Mouse (Mus musculus) forebrain, embryonic 10.5 days (tissue): ENCODE measurements around the gene Prkn. TPM values are rescaled to one million over a fixed set of nuclear protein-coding genes. Genes with fewer than 3 reads are reported as not detected.
A peak's percentile ranks its signal among the peaks of the same experiment; 100 is the strongest.

Experiments
- DNase-seq: peaks from one replicate; pipeline ENCODE4 v3.0.0-alpha.2; 2017; ENCODE audit warnings: low spot score; ENCODE audit errors: extremely low spot score
- H3K27ac ChIP-seq: fragments of 300-500 bp; sonication (generic); 2 replicates; pipeline ENCODE4 v1.5.1; 2016; ENCODE audit warnings: mild to moderate bottlenecking
- H3K27me3 ChIP-seq: fragments of 300-500 bp; sonication (generic); 2 replicates; pipeline ENCODE4 v1.6.1; 2016; ENCODE audit warnings: mild to moderate bottlenecking; ENCODE audit not compliant: poor library complexity, severe bottlenecking
- H3K36me3 ChIP-seq: fragments of 300-500 bp; sonication (generic); replicated peaks from 2 replicates; pipeline ENCODE4 v1.6.1; 2016; ENCODE audit warnings: mild to moderate bottlenecking, moderate library complexity
- H3K4me1 ChIP-seq: fragments of 300-500 bp; sonication (generic); 2 replicates; pipeline ENCODE4 v1.6.1; 2016
- H3K4me3 ChIP-seq: fragments of 300-500 bp; sonication (generic); 2 replicates; pipeline ENCODE4 v1.5.1; 2016; ENCODE audit warnings: mild to moderate bottlenecking, moderate library complexity
- H3K9me3 ChIP-seq: fragments of 300-500 bp; sonication (generic); 2 replicates; pipeline ENCODE4 v1.6.1; 2016; ENCODE audit warnings: mild to moderate bottlenecking, moderate library complexity
- WGBS: fragments of 180-500 bp; shearing (Covaris S2); methylation state at CpG from one replicate; pipeline ENCODE4 v1.1.7; 2016; 5-methylcytosine and 5-hydroxymethylcytosine counted together
- polyA plus RNA-seq: library from polyadenylated mRNA; unstranded; fragments of >200 nt; fragmentation: Nextera tagmentation; extraction: Ambion mirVana; gene quantifications from 2 replicates; pipeline ENCODE4 v1.2.1, GENCODE M21; 2016

Prkn gene
- polyA plus RNA-seq, 1 experiment from 2014 or later = 0.81 TPM

GRCm38 (mm10) chr17:11541928-11542623 lies 701.9 kb downstream of the Prkn start:
- peaks cover 6% of the 10 kb centered on the region; the same call in 1 of the 2 replicates for H3K4me1 ChIP-seq

GRCm38 (mm10) chr17:11550562-11550961 lies 710.4 kb downstream of the Prkn start:
- Histone ChIP-seq H3K27me3 (no peaks in the 10 kb centered on the region), H3K9me3 (no peaks in the 10 kb centered on the region), H3K4me3 (no peak overlapping the region), H3K36me3 (no peaks in the 10 kb centered on the region), H3K4me1 (no peaks in the 10 kb centered on the region), H3K27ac (no peak overlapping the region)
- DNase-seq = no peak
- 85% methylated on average over 5 of the region's 5 CpGs for WGBS

More at GRCm38 (mm10) chr17:11541928-11542623, 701.9 kb downstream of the Prkn start:
- no peaks in the 10 kb centered on the region for H3K27me3 ChIP-seq
- H3K9me3 ChIP-seq = no peaks in the 10 kb centered on the region
- no peak overlapping the region for H3K27ac ChIP-seq
- DNase-seq = no peak
- 83% methylated on average over 4 of the region's 4 CpGs for WGBS
- H3K36me3 ChIP-seq = no peaks in the 10 kb centered on the region
- H3K4me3 ChIP-seq = no peak overlapping the region

GRCm38 (mm10) chr17:11565681-11566080 lies 725.5 kb downstream of the Prkn start:
- Histone ChIP-seq H3K4me3 (no peak overlapping the region), H3K27me3 (no peaks in the 10 kb centered on the region), H3K36me3 (no peaks in the 10 kb centered on the region), H3K27ac (no peak overlapping the region), H3K4me1 (no peaks in the 10 kb centered on the region), H3K9me3 (no peaks in the 10 kb centered on the region)
- DNase-seq = no peak
- 94% methylated on average over 6 of the region's 6 CpGs for WGBS

- no peaks in the 10 kb centered on the region for H3K4me1 ChIP-seq
- 80% methylated on average over 8 of the region's 8 CpGs for WGBS
- DNase-seq = no peak
- H3K9me3 ChIP-seq = no peaks in the 10 kb centered on the region
- H3K27ac ChIP-seq = no peak overlapping the region
- H3K36me3 ChIP-seq = no peaks in the 10 kb centered on the region
- H3K27me3 ChIP-seq = no peaks in the 10 kb centered on the region
- no peak overlapping the region for H3K4me3 ChIP-seq
Observed at GRCm38 (mm10) chr17:11570392-11570791, 730.2 kb downstream of the Prkn start.

DNA sequence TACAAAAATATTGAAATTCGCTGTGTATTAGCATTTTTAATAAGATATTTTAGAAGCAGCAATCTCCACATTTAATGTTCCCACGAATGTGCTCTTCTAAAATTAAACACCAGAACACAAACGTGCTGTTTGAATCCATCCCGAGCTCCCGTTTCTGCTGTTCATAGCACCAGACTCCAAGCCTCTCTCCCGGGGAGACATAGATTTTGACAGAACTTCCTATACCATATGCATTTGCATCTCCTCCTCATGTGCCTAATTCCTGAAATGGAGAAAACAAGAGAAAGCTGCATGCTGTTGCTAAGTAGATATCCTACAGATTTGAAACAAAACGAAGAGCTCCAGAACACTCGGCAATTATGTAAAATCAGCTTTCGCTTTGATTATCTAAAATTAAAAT lies 733.5 kb downstream of the Prkn start:
- no peak overlapping the region for H3K27ac ChIP-seq
- H3K27me3 ChIP-seq = no peaks in the 10 kb centered on the region
- peaks cover 6% of the 10 kb centered on the region; the same call in 1 of the 2 replicates for H3K9me3 ChIP-seq
- no peaks in the 10 kb centered on the region for H3K4me1 ChIP-seq
- no peak for DNase-seq
- WGBS = 92% methylated on average over 9 of the region's 9 CpGs
- H3K4me3 ChIP-seq = no peak overlapping the region
- no peaks in the 10 kb centered on the region for H3K36me3 ChIP-seq

- Histone ChIP-seq H3K4me1 (no peaks in the 10 kb centered on the region), H3K9me3 (no peaks in the 10 kb centered on the region), H3K4me3 (no peak overlapping the region), H3K27me3 (no peaks in the 10 kb centered on the region), H3K27ac (no peak overlapping the region), H3K36me3 (no peaks in the 10 kb centered on the region)
- no peak for DNase-seq
- WGBS = 93% methylated on average over 4 of the region's 4 CpGs
Observed at GRCm38 (mm10) chr17:11585491-11585890, 745.3 kb downstream of the Prkn start.

DNA sequence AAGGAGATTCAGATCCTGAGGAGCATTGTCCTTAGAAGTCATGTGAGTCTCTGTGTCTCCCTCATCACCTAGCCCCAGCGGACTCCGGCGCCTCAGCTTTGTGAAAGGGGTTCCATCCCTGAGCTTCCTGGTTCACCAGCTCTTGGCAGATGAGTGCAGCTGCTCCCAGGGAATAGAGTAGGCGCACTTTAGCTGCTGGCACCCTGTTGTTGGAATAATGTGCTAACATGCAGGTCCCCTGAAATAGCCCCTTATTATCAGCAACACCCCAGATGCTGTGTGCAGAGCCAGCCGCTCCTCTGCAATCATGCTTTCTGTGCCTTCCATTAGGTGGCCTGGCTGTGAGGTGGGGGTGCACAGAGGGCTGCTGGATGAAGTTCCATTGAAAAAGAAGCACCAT lies 767.7 kb downstream of the Prkn start:
- WGBS = 87% methylated on average over 5 of the region's 5 CpGs
- Histone ChIP-seq H3K4me3 (no peak overlapping the region), H3K9me3 (no peaks in the 10 kb centered on the region), H3K4me1 (peaks cover 4% of the 10 kb centered on the region; the same call in 1 of the 2 replicates), H3K27me3 (peaks cover 14% of the 10 kb centered on the region; the same call in 1 of the 2 replicates), H3K36me3 (no peaks in the 10 kb centered on the region), H3K27ac (no peak overlapping the region)
- DNase-seq = no peak

GRCm38 (mm10) chr17:11611459-11611858 lies 771.3 kb downstream of the Prkn start:
- 22% methylated on average over 7 of the region's 7 CpGs for WGBS
- no peaks in the 10 kb centered on the region for H3K9me3 ChIP-seq
- H3K27me3 ChIP-seq = peaks cover 14% of the 10 kb centered on the region; the same call in 1 of the 2 replicates
- no peaks in the 10 kb centered on the region for H3K36me3 ChIP-seq
- no peak overlapping the region for H3K27ac ChIP-seq
- peak; percentile 49 for DNase-seq
- H3K4me1 ChIP-seq = peaks cover 4% of the 10 kb centered on the region; the same call in 1 of the 2 replicates
- H3K4me3 ChIP-seq = no peak overlapping the region

GRCm38 (mm10) chr17:11612801-11613531 lies 772.8 kb downstream of the Prkn start:
- WGBS = 77% methylated on average over 21 of the region's 21 CpGs
- no peak overlapping the region for H3K4me3 ChIP-seq
- H3K9me3 ChIP-seq = no peaks in the 10 kb centered on the region
- no peak overlapping the region for H3K27ac ChIP-seq
- DNase-seq = no peak
- peaks cover 14% of the 10 kb centered on the region; the same call in 1 of the 2 replicates for H3K27me3 ChIP-seq
- H3K36me3 ChIP-seq = no peaks in the 10 kb centered on the region
- peaks cover 4% of the 10 kb centered on the region; the same call in 1 of the 2 replicates for H3K4me1 ChIP-seq

DNA sequence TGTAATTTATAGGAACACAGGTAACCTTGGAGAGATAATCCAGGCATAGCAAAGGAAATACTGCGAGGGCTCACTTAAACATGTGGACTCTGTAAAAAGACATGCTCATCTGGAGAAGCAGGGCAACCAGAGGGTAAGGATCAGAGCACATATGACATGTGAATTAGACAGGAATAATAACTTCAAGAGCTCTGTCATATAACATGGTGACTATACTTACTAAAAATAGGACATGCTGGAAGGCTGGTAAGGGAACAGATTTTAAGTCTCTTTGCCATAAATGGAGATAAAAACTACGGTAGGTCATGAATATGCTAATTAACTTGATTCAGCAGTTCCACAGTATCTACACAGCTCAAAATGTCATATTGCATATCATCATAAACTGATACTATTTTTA lies 777.4 kb downstream of the Prkn start:
- 94% methylated on average over 2 of the region's 2 CpGs for WGBS
- H3K27ac ChIP-seq = no peak overlapping the region
- H3K9me3 ChIP-seq = no peaks in the 10 kb centered on the region
- no peaks in the 10 kb centered on the region for H3K36me3 ChIP-seq
- no peak for DNase-seq
- no peaks in the 10 kb centered on the region for H3K27me3 ChIP-seq
- H3K4me3 ChIP-seq = no peak overlapping the region
- peaks cover 6% of the 10 kb centered on the region; the same call in 1 of the 2 replicates for H3K4me1 ChIP-seq

DNA sequence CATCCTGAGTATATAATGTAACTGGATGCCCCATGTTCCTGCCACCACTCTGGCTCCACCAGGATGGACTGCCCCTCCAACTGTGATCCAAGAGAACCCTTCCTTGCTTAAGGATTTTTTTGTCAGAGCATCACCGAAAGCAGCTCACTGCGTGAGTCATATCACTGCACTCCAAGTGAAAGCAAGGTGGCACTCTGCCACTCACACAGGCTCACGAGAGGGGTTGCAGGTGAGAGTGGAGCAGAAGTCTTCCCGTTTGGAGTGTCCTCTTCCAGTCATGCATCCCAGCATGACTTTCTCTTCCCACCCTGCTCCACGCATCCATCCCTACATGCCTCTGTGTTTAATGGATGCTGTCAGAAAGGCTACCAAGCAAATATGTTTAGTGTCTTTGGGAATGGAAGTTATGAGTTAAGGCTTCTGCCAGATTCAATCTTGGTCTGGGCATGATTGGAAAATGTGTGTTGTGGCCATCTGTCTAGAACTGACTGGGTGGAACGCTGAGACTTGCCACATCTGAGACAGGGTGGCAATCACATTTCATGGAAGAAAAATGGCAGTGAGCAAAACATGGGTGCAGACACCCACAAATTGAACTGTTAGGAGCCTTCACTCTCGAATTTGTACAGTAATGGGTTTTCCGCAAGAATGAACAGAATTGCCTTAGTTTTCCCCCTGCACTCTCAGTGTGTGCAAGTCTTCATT lies 778.9 kb downstream of the Prkn start:
- 93% methylated on average over 8 of the region's 8 CpGs for WGBS
- peaks cover 6% of the 10 kb centered on the region; the same call in 1 of the 2 replicates for H3K4me1 ChIP-seq
- H3K4me3 ChIP-seq = no peak overlapping the region
- no peak for DNase-seq
- no peak overlapping the region for H3K27ac ChIP-seq
- H3K27me3 ChIP-seq = no peaks in the 10 kb centered on the region
- H3K9me3 ChIP-seq = no peaks in the 10 kb centered on the region
- H3K36me3 ChIP-seq = no peaks in the 10 kb centered on the region

- H3K4me1 ChIP-seq = peaks cover 6% of the 10 kb centered on the region; the same call in 1 of the 2 replicates
- no peaks in the 10 kb centered on the region for H3K27me3 ChIP-seq
- WGBS = 93% methylated on average over 3 of the region's 3 CpGs
- H3K4me3 ChIP-seq = no peak overlapping the region
- H3K9me3 ChIP-seq = no peaks in the 10 kb centered on the region
- no peak overlapping the region for H3K27ac ChIP-seq
- H3K36me3 ChIP-seq = no peaks in the 10 kb centered on the region
- DNase-seq = no peak
Observed at GRCm38 (mm10) chr17:11620770-11621169, 780.6 kb downstream of the Prkn start.
